Mouse (Mus musculus): ENCODE results near the gene 4921509C19Rik. TPM values are rescaled to one million over a fixed set of nuclear protein-coding genes. Genes with fewer than 3 reads are reported as not detected.
A peak's percentile ranks its signal among the peaks of the same experiment; 100 is the strongest.
"Not testable (repeated sequence)": the region's sequence is repeated elsewhere in the genome, so short reads cannot be mapped to it uniquely, and the experiment has no call there.

4921509C19Rik gene
- total and polyA plus RNA-seq, 2 experiments from 2014 or later = not detected

DNA sequence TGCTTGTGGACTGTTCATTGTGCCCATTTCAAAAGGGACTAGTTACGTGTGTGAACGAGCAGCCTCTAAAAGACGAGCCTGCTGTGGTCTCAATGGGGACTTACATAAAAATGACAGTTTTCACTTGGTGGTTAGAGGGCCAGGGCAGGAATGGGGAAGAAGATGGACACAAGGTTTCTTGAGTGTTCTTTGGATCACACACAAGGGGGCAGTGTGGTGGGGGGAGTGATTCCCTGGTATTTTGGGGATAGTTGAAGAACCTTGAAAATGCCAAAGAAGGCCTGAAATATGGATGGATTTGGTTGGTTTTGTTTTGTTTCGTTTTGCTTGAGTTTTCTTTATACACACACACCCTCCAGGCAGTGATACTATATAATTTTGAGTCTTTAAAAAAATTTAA lies 28.3 kb upstream of the 4921509C19Rik start:
- no peaks in the 10 kb centered on the region for H3K27me3 ChIP-seq (ENCODE audit: insufficient read depth, low read length)
- no peak overlapping the region for H3K4me3 ChIP-seq (ENCODE audit: low read depth, low read length)
- no peaks in the 10 kb centered on the region for H3K4me1 ChIP-seq (ENCODE audit: insufficient read depth, low read length)
- TF ChIP-seq CTCF (IDR thresholded peaks at IDR 0.05) = peak; percentile 32
- no peaks in the 10 kb centered on the region for H3K9me3 ChIP-seq (ENCODE audit: low read length)
- peaks cover 64% of the 10 kb centered on the region for H3K36me3 ChIP-seq (ENCODE audit: insufficient read depth, low read length)
- no peak overlapping the region for H3K27ac ChIP-seq (ENCODE audit: low read depth, low read length)
- DNase-seq (ENCODE audit: low spot score) (no peak), ATAC-seq (ENCODE audit: low FRiP score) (no peak)
- no peak overlapping the region for H3K4me2 ChIP-seq (ENCODE audit: low read depth, low read length, poor library complexity, severe bottlenecking)
- 91% methylated on average over 4 of the region's 4 CpGs for WGBS
- no peak overlapping the region for H3K9ac ChIP-seq (replicated peaks; ENCODE audit: low read length, poor library complexity, severe bottlenecking)

DNA sequence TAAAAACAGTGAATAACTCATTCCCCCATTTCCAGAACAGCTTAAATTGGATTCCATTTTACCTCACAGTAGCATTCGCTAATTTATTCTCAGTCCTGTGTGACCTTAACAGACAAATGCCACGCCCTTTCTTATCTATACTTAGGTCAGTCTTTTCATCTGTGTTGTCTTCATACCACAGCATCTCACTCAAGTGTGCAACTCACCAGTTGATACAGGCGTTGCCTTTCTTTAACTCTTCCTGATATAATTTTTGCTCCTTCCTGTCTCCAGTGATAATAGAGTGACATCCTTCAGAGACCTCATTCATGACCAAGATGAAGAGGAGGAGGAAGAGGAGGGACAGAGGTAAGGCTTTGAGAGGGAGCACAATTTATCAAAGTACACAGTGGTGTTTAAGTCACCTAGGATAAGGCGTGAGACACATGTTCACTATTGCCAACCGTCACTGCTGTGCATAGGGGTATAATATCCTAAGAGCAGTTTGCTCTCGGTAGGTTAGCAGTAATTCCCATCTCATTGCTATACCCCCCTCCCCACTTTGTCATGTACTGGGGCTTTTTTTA lies 24.6 kb upstream of the 4921509C19Rik start:
- 97% methylated on average over 6 of the region's 6 CpGs for WGBS
- no peak overlapping the region for H3K27ac ChIP-seq (ENCODE audit: low read depth, low read length)
- TF ChIP-seq CTCF (IDR thresholded peaks at IDR 0.05) = no peak
- no peak overlapping the region for H3K4me3 ChIP-seq (ENCODE audit: low read depth, low read length)
- no peaks in the 10 kb centered on the region; the same call in 1 of the 2 replicates for H3K4me1 ChIP-seq (ENCODE audit: insufficient read depth, low read length)
- peaks cover 57% of the 10 kb centered on the region for H3K36me3 ChIP-seq (ENCODE audit: insufficient read depth, low read length)
- no peaks in the 10 kb centered on the region for H3K27me3 ChIP-seq (ENCODE audit: insufficient read depth, low read length)
- no peak overlapping the region for H3K4me2 ChIP-seq (ENCODE audit: low read depth, low read length, poor library complexity, severe bottlenecking)
- H3K9ac ChIP-seq (replicated peaks; ENCODE audit: low read length, poor library complexity, severe bottlenecking) = no peak overlapping the region
- ATAC-seq (ENCODE audit: low FRiP score) = no peak
- DNase-seq (ENCODE audit: low spot score) = no peak
- no peaks in the 10 kb centered on the region for H3K9me3 ChIP-seq (ENCODE audit: low read length)

DNA sequence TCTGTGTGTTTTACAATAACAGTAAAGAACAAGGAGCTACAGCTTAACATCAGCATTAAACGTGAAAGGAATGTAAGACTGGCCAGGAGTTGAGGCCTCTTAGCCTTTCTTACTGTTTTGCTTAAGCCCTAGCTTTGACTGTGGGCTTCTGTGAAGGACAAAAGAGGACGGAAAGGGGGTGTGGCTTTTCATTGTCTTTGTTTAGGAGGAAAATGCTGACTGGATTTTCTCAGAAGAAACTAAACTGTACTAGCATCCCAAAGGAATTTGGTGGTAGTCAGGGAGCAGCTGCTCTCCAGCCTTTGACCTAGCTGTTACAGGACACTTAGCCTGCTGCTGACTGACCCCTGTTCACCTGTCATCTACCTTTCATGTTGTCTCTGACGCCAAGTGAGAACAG lies 22.4 kb upstream of the 4921509C19Rik start:
- H3K4me2 ChIP-seq (ENCODE audit: low read depth, low read length, poor library complexity, severe bottlenecking) = no peak overlapping the region

DNA sequence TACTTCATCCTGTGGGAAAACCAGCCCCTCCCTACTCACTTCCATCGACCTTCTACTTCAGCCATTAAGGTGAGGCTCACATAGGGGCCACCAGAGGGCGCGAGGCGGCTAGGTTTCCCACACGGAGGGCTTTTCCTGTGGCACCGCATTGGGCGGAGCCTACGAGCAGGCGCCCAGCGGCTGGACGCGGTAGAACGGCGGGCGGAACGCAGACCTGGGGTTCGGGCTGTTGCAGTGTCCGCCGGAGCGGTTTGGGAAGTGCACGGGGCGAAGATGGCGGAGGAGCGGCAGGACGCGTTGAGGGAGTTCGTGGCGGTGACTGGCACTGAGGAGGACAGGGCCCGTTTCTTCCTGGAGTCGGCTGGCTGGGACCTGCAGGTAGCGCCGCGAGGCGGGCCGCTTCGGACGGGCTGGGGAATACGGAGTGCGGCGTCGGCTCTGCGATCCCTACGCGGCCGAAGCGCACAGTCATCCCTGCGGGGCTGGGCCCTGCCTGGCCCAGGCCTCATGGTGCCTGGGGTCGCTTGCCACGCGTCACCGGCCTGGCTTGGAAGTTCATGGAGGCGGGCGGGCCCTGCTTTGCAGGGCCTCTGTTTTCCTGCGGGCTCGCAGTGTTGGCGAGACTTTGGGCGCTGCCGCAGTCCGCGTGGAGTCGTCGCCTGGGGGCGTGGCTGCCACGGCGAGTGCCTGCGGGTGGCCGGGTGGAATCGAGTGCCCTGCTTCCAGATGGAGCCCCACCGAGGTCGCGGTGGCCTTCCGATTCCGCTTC lies 18.3 kb upstream of the 4921509C19Rik start, which contains the start of gene Nsfl1c:
Nsfl1c (plus strand) TSS at position 148 of the 769 bp plus-strand sequence.
- Histone ChIP-seq H3K27ac (ENCODE audit: low read depth, low read length) (peak within 1 kb of the TSS; percentile 59; the same call in 1 of the 2 replicates), H3K9me3 (ENCODE audit: low read length) (no peaks in the 10 kb centered on the region), H3K4me3 (ENCODE audit: low read depth, low read length) (peak within 1 kb of the TSS; percentile 72), H3K4me2 (ENCODE audit: low read depth, low read length, poor library complexity, severe bottlenecking) (peak within 1 kb of the TSS; percentile 68), H3K36me3 (ENCODE audit: insufficient read depth, low read length) (peaks cover 18% of the 10 kb centered on the region), H3K27me3 (ENCODE audit: insufficient read depth, low read length) (no peaks in the 10 kb centered on the region), H3K9ac (replicated peaks; ENCODE audit: low read length, poor library complexity, severe bottlenecking) (peak within 1 kb of the TSS; percentile 85), H3K4me1 (ENCODE audit: insufficient read depth, low read length) (no peaks in the 10 kb centered on the region; the same call in 1 of the 2 replicates)
- peak; percentile 98 for DNase-seq (ENCODE audit: low spot score)
- TF ChIP-seq CTCF (IDR thresholded peaks at IDR 0.05) = peak; percentile 98
- WGBS = under 1% methylated on average over 73 of the region's 73 CpGs
- peak; percentile 100 for ATAC-seq (ENCODE audit: low FRiP score)

More for the DNA sequence above, 22.4 kb upstream of the 4921509C19Rik start:
- 41% methylated on average over 3 of the region's 3 CpGs for WGBS
- Histone ChIP-seq H3K4me3 (ENCODE audit: low read depth, low read length) (no peak overlapping the region), H3K9me3 (ENCODE audit: low read length) (no peaks in the 10 kb centered on the region), H3K9ac (replicated peaks; ENCODE audit: low read length, poor library complexity, severe bottlenecking) (no peak overlapping the region), H3K27me3 (ENCODE audit: insufficient read depth, low read length) (no peaks in the 10 kb centered on the region), H3K36me3 (ENCODE audit: insufficient read depth, low read length) (peaks cover 42% of the 10 kb centered on the region), H3K4me1 (ENCODE audit: insufficient read depth, low read length) (no peaks in the 10 kb centered on the region; the same call in 1 of the 2 replicates), H3K27ac (ENCODE audit: low read depth, low read length) (no peak overlapping the region)
- ATAC-seq (ENCODE audit: low FRiP score) (no peak), DNase-seq (ENCODE audit: low spot score) (no peak)
- TF ChIP-seq CTCF (IDR thresholded peaks at IDR 0.05) = no peak

DNA sequence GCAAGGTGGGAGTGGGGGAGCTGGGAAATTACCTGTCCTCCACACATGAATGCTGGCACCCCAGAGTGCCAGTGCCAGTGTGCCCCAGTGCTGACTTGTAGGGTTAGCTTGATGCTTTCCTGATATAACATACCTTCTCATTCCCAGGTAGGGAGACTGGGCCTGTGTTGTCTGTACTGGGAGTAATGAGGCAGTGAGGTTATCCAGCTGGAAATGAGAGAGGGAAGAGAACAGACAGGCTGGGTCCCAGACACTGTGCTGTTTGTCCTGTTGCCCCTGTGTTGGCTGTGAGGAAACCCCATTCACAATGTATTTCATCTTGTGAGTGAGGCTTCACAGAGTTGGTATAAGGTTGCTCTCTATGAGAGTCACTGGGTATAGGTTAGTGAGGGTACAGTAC lies 10.5 kb upstream of the 4921509C19Rik start:
- Histone ChIP-seq H3K36me3 (ENCODE audit: insufficient read depth, low read length) (no peaks in the 10 kb centered on the region), H3K9ac (replicated peaks; ENCODE audit: low read length, poor library complexity, severe bottlenecking) (no peak overlapping the region), H3K27ac (ENCODE audit: low read depth, low read length) (no peak overlapping the region), H3K27me3 (ENCODE audit: insufficient read depth, low read length) (no peaks in the 10 kb centered on the region), H3K4me2 (ENCODE audit: low read depth, low read length, poor library complexity, severe bottlenecking) (no peak overlapping the region), H3K9me3 (ENCODE audit: low read length) (no peaks in the 10 kb centered on the region), H3K4me1 (ENCODE audit: insufficient read depth, low read length) (no peaks in the 10 kb centered on the region), H3K4me3 (ENCODE audit: low read depth, low read length) (no peak overlapping the region)
- TF ChIP-seq CTCF (IDR thresholded peaks at IDR 0.05) = no peak
- ATAC-seq (ENCODE audit: low FRiP score) (no peak), DNase-seq (ENCODE audit: low spot score) (no peak)

DNA sequence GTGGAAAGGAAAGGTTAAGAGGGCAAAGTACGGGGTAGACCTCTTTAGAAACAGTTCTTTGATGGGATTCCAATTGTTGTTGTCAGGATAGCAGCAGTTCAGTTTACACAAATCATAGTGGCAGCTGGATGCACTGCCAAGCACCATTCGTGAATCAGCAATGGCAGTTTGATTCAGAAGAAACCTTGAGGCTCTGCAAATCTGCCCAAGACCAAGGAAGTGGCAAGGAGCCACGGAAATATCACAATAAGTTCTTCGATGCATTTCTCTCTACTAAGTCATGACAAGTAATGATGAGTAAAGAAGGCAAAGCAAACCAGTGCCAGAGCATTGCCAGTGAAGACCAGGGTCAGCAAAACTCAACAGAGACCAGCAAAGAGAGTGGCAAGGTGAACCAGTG lies 41.0 kb downstream of the 4921509C19Rik start:
- not testable (repeated sequence) for H3K9ac ChIP-seq (replicated peaks; ENCODE audit: low read length, poor library complexity, severe bottlenecking); H3K27ac ChIP-seq (ENCODE audit: low read depth, low read length); ATAC-seq (ENCODE audit: low FRiP score); H3K27me3 ChIP-seq (ENCODE audit: insufficient read depth, low read length); DNase-seq (ENCODE audit: low spot score); H3K4me2 ChIP-seq (ENCODE audit: low read depth, low read length, poor library complexity, severe bottlenecking); H3K4me1 ChIP-seq (ENCODE audit: insufficient read depth, low read length); H3K36me3 ChIP-seq (ENCODE audit: insufficient read depth, low read length); H3K4me3 ChIP-seq (ENCODE audit: low read depth, low read length); H3K9me3 ChIP-seq (ENCODE audit: low read length)
- 79% methylated on average over 4 of the region's 4 CpGs for WGBS

DNA sequence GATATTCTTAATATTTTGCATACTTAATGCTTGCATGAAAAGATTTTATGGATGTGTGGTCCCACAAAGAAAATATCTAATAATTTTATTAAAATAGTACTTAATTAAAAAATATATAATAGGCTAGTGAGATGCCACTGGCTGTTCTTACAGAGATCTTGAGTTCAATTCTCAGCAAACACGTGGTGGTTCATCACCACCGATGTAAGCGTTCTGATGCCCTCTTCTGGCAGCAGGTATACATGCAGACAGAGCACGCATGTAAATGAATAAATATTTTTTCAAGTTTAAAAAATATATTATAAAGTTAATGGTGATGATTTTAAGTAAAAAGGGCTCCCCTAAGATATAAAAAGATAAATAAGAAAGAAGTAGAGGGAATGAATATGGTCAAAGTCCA lies 41.8 kb downstream of the 4921509C19Rik start:
- not testable (repeated sequence) for H3K4me1 ChIP-seq (ENCODE audit: insufficient read depth, low read length); H3K27me3 ChIP-seq (ENCODE audit: insufficient read depth, low read length); H3K36me3 ChIP-seq (ENCODE audit: insufficient read depth, low read length); DNase-seq (ENCODE audit: low spot score); H3K4me3 ChIP-seq (ENCODE audit: low read depth, low read length); H3K9ac ChIP-seq (replicated peaks; ENCODE audit: low read length, poor library complexity, severe bottlenecking); H3K27ac ChIP-seq (ENCODE audit: low read depth, low read length); ATAC-seq (ENCODE audit: low FRiP score); H3K4me2 ChIP-seq (ENCODE audit: low read depth, low read length, poor library complexity, severe bottlenecking); H3K9me3 ChIP-seq (ENCODE audit: low read length)
- WGBS = 60% methylated on average over 4 of the region's 4 CpGs
